Mouse (Mus musculus): ENCODE data around the gene Sema5b.

DNA sequence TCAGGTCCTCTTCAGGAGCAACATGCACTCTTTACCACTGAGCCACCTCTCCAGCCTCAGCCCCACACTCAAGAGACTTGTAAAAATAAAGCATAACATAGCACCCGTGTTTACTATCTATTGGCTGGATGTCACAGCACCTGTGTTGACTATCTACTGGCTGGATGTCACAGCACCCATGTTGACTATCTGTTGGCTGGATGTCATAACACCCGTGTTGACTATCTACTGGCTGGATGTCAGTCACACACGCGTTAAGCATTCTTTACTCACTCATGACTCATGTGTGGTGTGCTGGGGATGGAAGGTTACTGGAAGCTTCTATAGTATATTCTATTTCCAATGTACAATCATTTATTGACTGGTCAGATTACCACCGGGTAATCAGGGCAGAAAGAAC lies 166.1 kb downstream of the Sema5b start:
- TF ChIP-seq CTCF (IDR thresholded peaks at IDR 0.05; ENCODE audit: low read depth) (no peak), EP300 (IDR thresholded peaks at IDR 0.05; ENCODE audit: low read depth) (no peak)

All from liver, embryonic 14.5 days (tissue).